Mouse (Mus musculus): ENCODE measurements around the gene Prss35. TPM values are rescaled to one million over a fixed set of nuclear protein-coding genes. Genes with fewer than 3 reads are reported as not detected.

Gene Prss35
- polyA plus RNA-seq, 1 experiment from 2014 or later, result 94.5 TPM

GRCm38 (mm10) chr9:86734795-86735194 lies 8.7 kb upstream of the Prss35 start:
- Histone ChIP-seq H3K27ac (no peak overlapping the region), H3K9me3 (no peaks in the 10 kb centered on the region), H3K27me3 (no peaks in the 10 kb centered on the region), H3K4me1 (no peaks in the 10 kb centered on the region), H3K4me3 (no peak overlapping the region), H3K36me3 (no peaks in the 10 kb centered on the region), H3K4me2 (no peak overlapping the region), H3K9ac (no peak overlapping the region)
- WGBS, result 63% methylated on average over 9 of the region's 9 CpGs
- no peak for ATAC-seq (ENCODE audit: insufficient number of reproducible peaks, low FRiP score, low TSS enrichment, low read depth)

- H3K4me3 ChIP-seq, result no peak overlapping the region
- no peak overlapping the region for H3K27ac ChIP-seq
- no peaks in the 10 kb centered on the region for H3K36me3 ChIP-seq
- no peak overlapping the region for H3K4me2 ChIP-seq
- WGBS, result 81% methylated on average over 4 of the region's 4 CpGs
- ATAC-seq (ENCODE audit: insufficient number of reproducible peaks, low FRiP score, low TSS enrichment, low read depth), result no peak
- H3K27me3 ChIP-seq, result no peaks in the 10 kb centered on the region
- no peak overlapping the region for H3K9ac ChIP-seq
- H3K4me1 ChIP-seq, result no peaks in the 10 kb centered on the region
- H3K9me3 ChIP-seq, result no peaks in the 10 kb centered on the region
Observed at GRCm38 (mm10) chr9:86736991-86737390, 6.5 kb upstream of the Prss35 start.

GRCm38 (mm10) chr9:86738067-86738466 lies 5.4 kb upstream of the Prss35 start:
- 71% methylated on average over 1 of the region's 1 CpGs for WGBS
- H3K4me3 ChIP-seq, result no peak overlapping the region
- ATAC-seq (ENCODE audit: insufficient number of reproducible peaks, low FRiP score, low TSS enrichment, low read depth), result no peak
- H3K4me2 ChIP-seq, result no peak overlapping the region
- no peaks in the 10 kb centered on the region for H3K9me3 ChIP-seq
- no peak overlapping the region for H3K9ac ChIP-seq
- peaks cover 3% of the 10 kb centered on the region for H3K4me1 ChIP-seq
- no peaks in the 10 kb centered on the region for H3K36me3 ChIP-seq
- no peaks in the 10 kb centered on the region for H3K27me3 ChIP-seq
- no peak overlapping the region for H3K27ac ChIP-seq

GRCm38 (mm10) chr9:86738801-86739200 lies 4.6 kb upstream of the Prss35 start:
- Histone ChIP-seq H3K4me2 (no peak overlapping the region), H3K36me3 (no peaks in the 10 kb centered on the region), H3K27ac (no peak overlapping the region), H3K9me3 (no peaks in the 10 kb centered on the region), H3K4me1 (peaks cover 9% of the 10 kb centered on the region), H3K9ac (no peak overlapping the region), H3K27me3 (no peaks in the 10 kb centered on the region), H3K4me3 (no peak overlapping the region)
- ATAC-seq (ENCODE audit: insufficient number of reproducible peaks, low FRiP score, low TSS enrichment, low read depth), result no peak
- WGBS, result 93% methylated on average over 8 of the region's 8 CpGs

- Histone ChIP-seq H3K9ac (no peak overlapping the region), H3K36me3 (no peaks in the 10 kb centered on the region), H3K9me3 (no peaks in the 10 kb centered on the region), H3K27me3 (no peaks in the 10 kb centered on the region), H3K4me2 (no peak overlapping the region), H3K4me3 (no peak overlapping the region), H3K4me1 (peaks cover 15% of the 10 kb centered on the region), H3K27ac (no peak overlapping the region)
- no peak for ATAC-seq (ENCODE audit: insufficient number of reproducible peaks, low FRiP score, low TSS enrichment, low read depth)
- WGBS, result 52% methylated on average over 3 of the region's 3 CpGs
Observed at GRCm38 (mm10) chr9:86739971-86740370, 3.5 kb upstream of the Prss35 start.

GRCm38 (mm10) chr9:86744041-86744440 lies 592 bp downstream of the Prss35 start:
- no peak for ATAC-seq (ENCODE audit: insufficient number of reproducible peaks, low FRiP score, low TSS enrichment, low read depth)
- H3K27me3 ChIP-seq, result no peaks in the 10 kb centered on the region
- WGBS, result 23% methylated on average over 5 of the region's 5 CpGs
- H3K36me3 ChIP-seq, result no peaks in the 10 kb centered on the region
- no peaks in the 10 kb centered on the region for H3K9me3 ChIP-seq
- H3K9ac ChIP-seq, result no peak overlapping the region
- H3K27ac ChIP-seq, result peak overlapping the region; percentile 61; the same call in 1 of the 2 replicates
- H3K4me3 ChIP-seq, result peak overlapping the region; percentile 43
- peak overlapping the region; percentile 71 for H3K4me2 ChIP-seq
- H3K4me1 ChIP-seq, result peaks cover 25% of the 10 kb centered on the region

GRCm38 (mm10) chr9:86745926-86746581 lies 2.6 kb downstream of the Prss35 start:
- no peaks in the 10 kb centered on the region for H3K27me3 ChIP-seq
- ATAC-seq (ENCODE audit: insufficient number of reproducible peaks, low FRiP score, low TSS enrichment, low read depth), result peak; percentile 76; the same call in 1 of the 2 replicates
- 15% methylated on average over 13 of the region's 13 CpGs for WGBS

GRCm38 (mm10) chr9:86762477-86763376 lies 19.3 kb downstream of the Prss35 start:
- ATAC-seq (ENCODE audit: insufficient number of reproducible peaks, low FRiP score, low TSS enrichment, low read depth), result no peak
- WGBS, result 27% methylated on average over 8 of the region's 8 CpGs
- no peak overlapping the region for H3K27ac ChIP-seq

More at GRCm38 (mm10) chr9:86745926-86746581, 2.6 kb downstream of the Prss35 start:
- Histone ChIP-seq H3K4me1 (peaks cover 25% of the 10 kb centered on the region), H3K4me3 (peak overlapping the region; percentile 21), H3K36me3 (no peaks in the 10 kb centered on the region), H3K4me2 (peak overlapping the region; percentile 34), H3K27ac (no peak overlapping the region), H3K9ac (no peak overlapping the region), H3K9me3 (no peaks in the 10 kb centered on the region)

GRCm38 (mm10) chr9:86764002-86764401 lies 20.6 kb downstream of the Prss35 start:
- 48% methylated on average over 2 of the region's 2 CpGs for WGBS
- no peaks in the 10 kb centered on the region for H3K27me3 ChIP-seq
- no peaks in the 10 kb centered on the region for H3K9me3 ChIP-seq
- no peak overlapping the region for H3K27ac ChIP-seq
- no peak overlapping the region for H3K4me2 ChIP-seq
- no peaks in the 10 kb centered on the region for H3K36me3 ChIP-seq
- H3K4me3 ChIP-seq, result no peak overlapping the region
- peaks cover 5% of the 10 kb centered on the region; the same call in 1 of the 2 replicates for H3K4me1 ChIP-seq
- no peak overlapping the region for H3K9ac ChIP-seq
- no peak for ATAC-seq (ENCODE audit: insufficient number of reproducible peaks, low FRiP score, low TSS enrichment, low read depth)

More at GRCm38 (mm10) chr9:86762477-86763376, 19.3 kb downstream of the Prss35 start:
- H3K27me3 ChIP-seq, result no peaks in the 10 kb centered on the region
- H3K9ac ChIP-seq, result no peak overlapping the region
- H3K4me1 ChIP-seq, result peaks cover 5% of the 10 kb centered on the region; the same call in 1 of the 2 replicates
- no peak overlapping the region for H3K4me2 ChIP-seq
- H3K9me3 ChIP-seq, result no peaks in the 10 kb centered on the region
- H3K36me3 ChIP-seq, result no peaks in the 10 kb centered on the region
- H3K4me3 ChIP-seq, result no peak overlapping the region

- Histone ChIP-seq H3K4me2 (no peak overlapping the region), H3K4me3 (no peak overlapping the region), H3K9ac (no peak overlapping the region), H3K27me3 (no peaks in the 10 kb centered on the region), H3K36me3 (no peaks in the 10 kb centered on the region), H3K4me1 (peaks cover 5% of the 10 kb centered on the region; the same call in 1 of the 2 replicates), H3K27ac (no peak overlapping the region), H3K9me3 (no peaks in the 10 kb centered on the region)
- no peak for ATAC-seq (ENCODE audit: insufficient number of reproducible peaks, low FRiP score, low TSS enrichment, low read depth)
- WGBS, result 79% methylated on average over 10 of the region's 10 CpGs
Observed at GRCm38 (mm10) chr9:86766991-86767390, 23.5 kb downstream of the Prss35 start.

GRCm38 (mm10) chr9:86772897-86773296 lies 29.4 kb downstream of the Prss35 start:
- no peaks in the 10 kb centered on the region for H3K4me1 ChIP-seq
- no peak overlapping the region for H3K27ac ChIP-seq
- no peak overlapping the region for H3K4me2 ChIP-seq
- no peaks in the 10 kb centered on the region for H3K27me3 ChIP-seq
- H3K36me3 ChIP-seq, result no peaks in the 10 kb centered on the region
- H3K4me3 ChIP-seq, result no peak overlapping the region
- no peaks in the 10 kb centered on the region for H3K9me3 ChIP-seq
- no peak overlapping the region for H3K9ac ChIP-seq
- ATAC-seq (ENCODE audit: insufficient number of reproducible peaks, low FRiP score, low TSS enrichment, low read depth), result no peak
- 52% methylated on average over 3 of the region's 3 CpGs for WGBS

- H3K27me3 ChIP-seq, result no peaks in the 10 kb centered on the region
- no peak for ATAC-seq (ENCODE audit: insufficient number of reproducible peaks, low FRiP score, low TSS enrichment, low read depth)
- H3K4me2 ChIP-seq, result no peak overlapping the region
- H3K9ac ChIP-seq, result no peak overlapping the region
- H3K4me1 ChIP-seq, result no peaks in the 10 kb centered on the region
- H3K9me3 ChIP-seq, result no peaks in the 10 kb centered on the region
- WGBS, result 73% methylated on average over 8 of the region's 8 CpGs
- H3K36me3 ChIP-seq, result no peaks in the 10 kb centered on the region
- H3K4me3 ChIP-seq, result no peak overlapping the region
- H3K27ac ChIP-seq, result no peak overlapping the region
Observed at GRCm38 (mm10) chr9:86773996-86774395, 30.5 kb downstream of the Prss35 start.

Measured in limb, embryonic 15.5 days (tissue).